Mouse (Mus musculus) lung, adult 2 months (tissue): Measurements from ENCODE around the gene Hpd. TPM values are rescaled to one million over a fixed set of nuclear protein-coding genes. Genes with fewer than 3 reads are reported as not detected.

ENCODE experiments used
- DNase-seq: peaks from one replicate; pipeline ENCODE4 v3.0.0; 2022
- H3K4me1 ChIP-seq: fragments of 200-500 bp; 2 replicates; pipeline ENCODE4 v1.6.1; 2011; ENCODE audit warnings: low read length; ENCODE audit not compliant: control insufficient read depth, insufficient read depth
- H3K4me3 ChIP-seq: fragments of 200-500 bp; replicated peaks from 2 replicates; pipeline ENCODE3; 2011; ENCODE audit warnings: low read depth, mild to moderate bottlenecking, control low read depth, low read length; ENCODE audit errors: extremely low read depth
- CTCF ChIP-seq: fragments of 200-500 bp; IDR thresholded peaks from 2 replicates; pipeline ENCODE4 v1.5.1; 2011; ENCODE audit warnings: mild to moderate bottlenecking, low read length, control low read depth; ENCODE audit not compliant: insufficient read depth
- POLR2A ChIP-seq: fragments of 200-500 bp; IDR thresholded peaks from 2 replicates; pipeline ENCODE4 v1.6.1; 2011; ENCODE audit warnings: low read depth, mild to moderate bottlenecking, control low read depth, low read length, borderline replicate concordance; ENCODE audit errors: extremely low read depth
- WGBS: fragments of 180-500 bp; shearing (Covaris S2); methylation state at CpG from one replicate; pipeline ENCODE4 v1.1.7; 2018; 5-methylcytosine and 5-hydroxymethylcytosine counted together
- polyA plus RNA-seq: library from polyadenylated mRNA; depleted of rRNA; stranded (reverse); fragments of >200 nt; gene quantifications from 2 replicates; pipeline ENCODE4 v1.2.3, GENCODE M21; 2012

The Hpd gene
- polyA plus RNA-seq, 1 experiment, result 2.2 TPM

- TF ChIP-seq CTCF, result no peak
- TF ChIP-seq POLR2A, result no peak; the same call in 1 of the 2 replicates
- WGBS, result 3% methylated on average over 6 of the region's 6 CpGs
- Histone ChIP-seq H3K4me1 (peaks cover 18% of the 10 kb centered on the region), H3K4me3 (peak overlapping the region; percentile 35)
- no peak for DNase-seq
Observed at GRCm38 (mm10) chr5:123137910-123138229, 44.7 kb downstream of the Hpd start.

- peak; percentile 88 for DNase-seq
- WGBS, result 2% methylated on average over 20 of the region's 20 CpGs
- H3K4me3 ChIP-seq, result peak overlapping the region; percentile 46
- peaks cover 21% of the 10 kb centered on the region for H3K4me1 ChIP-seq
- TF ChIP-seq CTCF, result no peak
- peak; percentile 44; the same call in 1 of the 2 replicates for TF ChIP-seq POLR2A
Observed at GRCm38 (mm10) chr5:123137044-123137909, 45.2 kb downstream of the Hpd start.

- 3% methylated on average over 13 of the region's 13 CpGs for WGBS
- peaks cover 26% of the 10 kb centered on the region for H3K4me1 ChIP-seq
Observed at GRCm38 (mm10) chr5:123136361-123137043, 46.0 kb downstream of the Hpd start.

GRCm38 (mm10) chr5:123135471-123136360 lies 46.8 kb downstream of the Hpd start:
- H3K4me3 ChIP-seq, result peak overlapping the region; percentile 21
- DNase-seq, result peak; percentile 90
- peaks cover 26% of the 10 kb centered on the region for H3K4me1 ChIP-seq
- WGBS, result 4% methylated on average over 30 of the region's 30 CpGs
- peak; percentile 80; the same call in 1 of the 2 replicates for TF ChIP-seq POLR2A
- peak; percentile 7; the same call in 1 of the 2 replicates for TF ChIP-seq CTCF

More at GRCm38 (mm10) chr5:123136361-123137043, 46.0 kb downstream of the Hpd start:
- TF ChIP-seq POLR2A, result peak; percentile 68; the same call in 1 of the 2 replicates
- TF ChIP-seq CTCF, result no peak
- H3K4me3 ChIP-seq, result peak overlapping the region; percentile 32
- DNase-seq, result peak; percentile 91

- TF ChIP-seq CTCF (no peak), POLR2A (no peak)
- peaks cover 26% of the 10 kb centered on the region for H3K4me1 ChIP-seq
- 39% methylated on average over 8 of the region's 8 CpGs for WGBS
- H3K4me3 ChIP-seq, result peak overlapping the region; percentile 3
- DNase-seq, result no peak
Observed at GRCm38 (mm10) chr5:123134875-123135382, 47.6 kb downstream of the Hpd start.

- Histone ChIP-seq H3K4me1 (peaks cover 26% of the 10 kb centered on the region), H3K4me3 (no peak overlapping the region)
- TF ChIP-seq CTCF (no peak), POLR2A (no peak)
- DNase-seq, result peak; percentile 75
- 28% methylated on average over 13 of the region's 13 CpGs for WGBS
Observed at GRCm38 (mm10) chr5:123134186-123134874, 48.2 kb downstream of the Hpd start.

GRCm38 (mm10) chr5:123133784-123134143 lies 48.8 kb downstream of the Hpd start:
- peaks cover 26% of the 10 kb centered on the region for H3K4me1 ChIP-seq
- TF ChIP-seq CTCF (no peak), POLR2A (no peak)

GRCm38 (mm10) chr5:123133083-123133783 lies 49.3 kb downstream of the Hpd start:
- Histone ChIP-seq H3K4me1 (peaks cover 27% of the 10 kb centered on the region), H3K4me3 (no peak overlapping the region)
- TF ChIP-seq CTCF (peak; percentile 98), POLR2A (0 out of 2 replicates have a peak, but pooled peaks have one; percentile 30)
- DNase-seq, result peak; percentile 92
- WGBS, result 15% methylated on average over 18 of the region's 18 CpGs

More at GRCm38 (mm10) chr5:123133784-123134143, 48.8 kb downstream of the Hpd start:
- no peak overlapping the region for H3K4me3 ChIP-seq
- WGBS, result 28% methylated on average over 7 of the region's 7 CpGs
- no peak for DNase-seq
